Mouse (Mus musculus): Measurements from ENCODE around the gene Car1. TPM values are rescaled to one million over a fixed set of nuclear protein-coding genes. Genes with fewer than 3 reads are reported as not detected.

The Car1 gene
- 0.52 and 0.63 TPM in 2 replicates for polyA plus RNA-seq (2015; fragmentation: Nextera tagmentation; extraction: Ambion mirVana)

- no peak for ATAC-seq (ENCODE audit: insufficient number of reproducible peaks, insufficient read depth, low FRiP score, low TSS enrichment, low read depth)
- 88% methylated on average over 1 of the region's 1 CpGs for WGBS
Observed at GRCm38 (mm10) chr3:14808211-14808610, at the start of gene Car1. Gene Car1, minus strand, starts transcription at chr3:14808368.

GRCm38 (mm10) chr3:14857874-14858273 lies 49.7 kb upstream of the Car1 start:
- Histone ChIP-seq H3K9ac (no peak overlapping the region), H3K4me1 (peaks cover 5% of the 10 kb centered on the region), H3K27ac (no peak overlapping the region), H3K4me3 (no peak overlapping the region), H3K27me3 (no peaks in the 10 kb centered on the region; the same call in 1 of the 2 replicates), H3K9me3 (no peaks in the 10 kb centered on the region), H3K36me3 (no peaks in the 10 kb centered on the region), H3K4me2 (no peak overlapping the region)
- 60% methylated on average over 3 of the region's 3 CpGs for WGBS
- ATAC-seq (ENCODE audit: insufficient number of reproducible peaks, insufficient read depth, low FRiP score, low TSS enrichment, low read depth), result no peak

More at GRCm38 (mm10) chr3:14808211-14808610, at the start of gene Car1:
- Histone ChIP-seq H3K9ac (no peak within 1 kb of the TSS), H3K9me3 (no peaks in the 10 kb centered on the region), H3K4me2 (no peak within 1 kb of the TSS), H3K4me1 (no peaks in the 10 kb centered on the region), H3K36me3 (no peaks in the 10 kb centered on the region), H3K4me3 (no peak within 1 kb of the TSS), H3K27me3 (no peaks in the 10 kb centered on the region), H3K27ac (no peak within 1 kb of the TSS)

- WGBS, result 68% methylated on average over 1 of the region's 1 CpGs
- Histone ChIP-seq H3K36me3 (no peaks in the 10 kb centered on the region), H3K27me3 (no peaks in the 10 kb centered on the region), H3K27ac (no peak overlapping the region), H3K9ac (no peak overlapping the region), H3K4me3 (no peak overlapping the region), H3K4me2 (no peak overlapping the region), H3K9me3 (no peaks in the 10 kb centered on the region), H3K4me1 (no peaks in the 10 kb centered on the region)
- no peak for ATAC-seq (ENCODE audit: insufficient number of reproducible peaks, insufficient read depth, low FRiP score, low TSS enrichment, low read depth)
Observed at GRCm38 (mm10) chr3:14854446-14854845, 46.3 kb upstream of the Car1 start.

- no peaks in the 10 kb centered on the region for H3K36me3 ChIP-seq
- H3K4me2 ChIP-seq, result no peak overlapping the region
- no peaks in the 10 kb centered on the region for H3K9me3 ChIP-seq
- H3K4me1 ChIP-seq, result no peaks in the 10 kb centered on the region
- no peak for ATAC-seq (ENCODE audit: insufficient number of reproducible peaks, insufficient read depth, low FRiP score, low TSS enrichment, low read depth)
- H3K27ac ChIP-seq, result no peak overlapping the region
- no peak overlapping the region for H3K9ac ChIP-seq
- 82% methylated on average over 5 of the region's 5 CpGs for WGBS
- H3K4me3 ChIP-seq, result no peak overlapping the region
- H3K27me3 ChIP-seq, result no peaks in the 10 kb centered on the region
Observed at GRCm38 (mm10) chr3:14853966-14854365, 45.8 kb upstream of the Car1 start.

GRCm38 (mm10) chr3:14848587-14849254 lies 40.6 kb upstream of the Car1 start:
- H3K36me3 ChIP-seq, result no peaks in the 10 kb centered on the region
- no peak overlapping the region for H3K9ac ChIP-seq
- H3K4me3 ChIP-seq, result no peak overlapping the region
- no peaks in the 10 kb centered on the region for H3K27me3 ChIP-seq
- no peak overlapping the region for H3K27ac ChIP-seq
- no peaks in the 10 kb centered on the region for H3K9me3 ChIP-seq
- ATAC-seq (ENCODE audit: insufficient number of reproducible peaks, insufficient read depth, low FRiP score, low TSS enrichment, low read depth), result no peak
- H3K4me1 ChIP-seq, result no peaks in the 10 kb centered on the region
- H3K4me2 ChIP-seq, result no peak overlapping the region
- WGBS, result 90% methylated on average over 2 of the region's 2 CpGs

- Histone ChIP-seq H3K4me1 (no peaks in the 10 kb centered on the region), H3K4me3 (no peak overlapping the region), H3K9ac (no peak overlapping the region), H3K27me3 (no peaks in the 10 kb centered on the region), H3K27ac (no peak overlapping the region), H3K9me3 (no peaks in the 10 kb centered on the region), H3K36me3 (no peaks in the 10 kb centered on the region), H3K4me2 (no peak overlapping the region)
- 65% methylated on average over 3 of the region's 3 CpGs for WGBS
- no peak for ATAC-seq (ENCODE audit: insufficient number of reproducible peaks, insufficient read depth, low FRiP score, low TSS enrichment, low read depth)
Observed at GRCm38 (mm10) chr3:14839466-14840118, 31.4 kb upstream of the Car1 start.

- WGBS, result 92% methylated on average over 1 of the region's 1 CpGs
Observed at GRCm38 (mm10) chr3:14838936-14839335, 30.8 kb upstream of the Car1 start.

GRCm38 (mm10) chr3:14832766-14833165 lies 24.6 kb upstream of the Car1 start:
- Histone ChIP-seq H3K27me3 (no peaks in the 10 kb centered on the region), H3K4me2 (no peak overlapping the region), H3K27ac (no peak overlapping the region), H3K9me3 (no peaks in the 10 kb centered on the region), H3K4me3 (no peak overlapping the region), H3K9ac (no peak overlapping the region), H3K36me3 (no peaks in the 10 kb centered on the region), H3K4me1 (no peaks in the 10 kb centered on the region)
- no peak for ATAC-seq (ENCODE audit: insufficient number of reproducible peaks, insufficient read depth, low FRiP score, low TSS enrichment, low read depth)

More at GRCm38 (mm10) chr3:14838936-14839335, 30.8 kb upstream of the Car1 start:
- no peaks in the 10 kb centered on the region for H3K36me3 ChIP-seq
- H3K4me1 ChIP-seq, result no peaks in the 10 kb centered on the region
- H3K9me3 ChIP-seq, result no peaks in the 10 kb centered on the region
- H3K4me2 ChIP-seq, result no peak overlapping the region
- no peaks in the 10 kb centered on the region for H3K27me3 ChIP-seq
- no peak overlapping the region for H3K4me3 ChIP-seq
- H3K27ac ChIP-seq, result no peak overlapping the region
- no peak overlapping the region for H3K9ac ChIP-seq
- ATAC-seq (ENCODE audit: insufficient number of reproducible peaks, insufficient read depth, low FRiP score, low TSS enrichment, low read depth), result no peak

GRCm38 (mm10) chr3:14831219-14831835 lies 23.2 kb upstream of the Car1 start:
- H3K4me3 ChIP-seq, result no peak overlapping the region
- WGBS, result 76% methylated on average over 5 of the region's 5 CpGs
- H3K9me3 ChIP-seq, result no peaks in the 10 kb centered on the region
- no peak overlapping the region for H3K4me2 ChIP-seq
- H3K27ac ChIP-seq, result no peak overlapping the region
- H3K9ac ChIP-seq, result no peak overlapping the region
- ATAC-seq (ENCODE audit: insufficient number of reproducible peaks, insufficient read depth, low FRiP score, low TSS enrichment, low read depth), result no peak
- no peaks in the 10 kb centered on the region for H3K36me3 ChIP-seq
- no peaks in the 10 kb centered on the region for H3K4me1 ChIP-seq
- no peaks in the 10 kb centered on the region for H3K27me3 ChIP-seq

GRCm38 (mm10) chr3:14828896-14829295 lies 20.7 kb upstream of the Car1 start:
- Histone ChIP-seq H3K9ac (no peak overlapping the region), H3K4me1 (no peaks in the 10 kb centered on the region), H3K27me3 (no peaks in the 10 kb centered on the region), H3K36me3 (no peaks in the 10 kb centered on the region), H3K9me3 (no peaks in the 10 kb centered on the region), H3K27ac (no peak overlapping the region), H3K4me3 (no peak overlapping the region), H3K4me2 (no peak overlapping the region)
- no peak for ATAC-seq (ENCODE audit: insufficient number of reproducible peaks, insufficient read depth, low FRiP score, low TSS enrichment, low read depth)

- WGBS, result 79% methylated on average over 1 of the region's 1 CpGs
- no peaks in the 10 kb centered on the region for H3K36me3 ChIP-seq
- H3K9ac ChIP-seq, result no peak overlapping the region
- H3K4me2 ChIP-seq, result no peak overlapping the region
- H3K27me3 ChIP-seq, result no peaks in the 10 kb centered on the region
- no peak overlapping the region for H3K27ac ChIP-seq
- no peak overlapping the region for H3K4me3 ChIP-seq
- no peak for ATAC-seq (ENCODE audit: insufficient number of reproducible peaks, insufficient read depth, low FRiP score, low TSS enrichment, low read depth)
- no peaks in the 10 kb centered on the region for H3K4me1 ChIP-seq
- no peaks in the 10 kb centered on the region for H3K9me3 ChIP-seq
Observed at GRCm38 (mm10) chr3:14819844-14820504, 11.8 kb upstream of the Car1 start.
